Mouse (Mus musculus) cerebellum, adult 2 months (tissue): ENCODE measurements around the gene Afap1l2. TPM values are rescaled to one million over a fixed set of nuclear protein-coding genes. Genes with fewer than 3 reads are reported as not detected.

Experiments used
- DNase-seq, 2 experiments: peaks; one replicate each; pipeline ENCODE4 v3.0.0; 2021
- H3K27ac ChIP-seq: fragments of 200-500 bp; 2 replicates; pipeline ENCODE4 v1.5.1; 2012; ENCODE audit warnings: low read length, control low read depth, inconsistent platforms; ENCODE audit not compliant: insufficient read depth
- H3K27me3 ChIP-seq: fragments of 200-500 bp; 2 replicates; pipeline ENCODE4 v1.6.1; 2012; ENCODE audit warnings: inconsistent platforms, mild to moderate bottlenecking, low read length, moderate library complexity; ENCODE audit not compliant: control insufficient read depth, insufficient read depth
- H3K4me1 ChIP-seq: fragments of 200-500 bp; 2 replicates; pipeline ENCODE4 v1.6.1; 2011; ENCODE audit warnings: low read length; ENCODE audit not compliant: control insufficient read depth, insufficient read depth
- H3K4me3 ChIP-seq: fragments of 200-500 bp; replicated peaks from 2 replicates; pipeline ENCODE3; 2011; ENCODE audit warnings: mild to moderate bottlenecking, low read depth, low read length, control low read depth; ENCODE audit not compliant: insufficient read depth
- CTCF ChIP-seq: fragments of 200-500 bp; IDR thresholded peaks from 2 replicates; pipeline ENCODE4 v1.5.1; 2011; ENCODE audit warnings: low read depth, mild to moderate bottlenecking, control low read depth, low read length, moderate library complexity, borderline replicate concordance; ENCODE audit not compliant: insufficient read depth
- POLR2A ChIP-seq: fragments of 200-500 bp; IDR thresholded peaks from 2 replicates; pipeline ENCODE4 v1.6.1; 2011; ENCODE audit warnings: low read length, control low read depth, borderline replicate concordance; ENCODE audit not compliant: insufficient read depth
- WGBS: fragments of 180-500 bp; shearing (Covaris S2); methylation state at CpG from one replicate; pipeline ENCODE4 v1.1.7; 2018; 5-methylcytosine and 5-hydroxymethylcytosine counted together
- polyA plus RNA-seq: library from polyadenylated mRNA; depleted of rRNA; stranded (reverse); fragments of >200 nt; gene quantifications from 2 replicates; pipeline ENCODE4 v1.2.3, GENCODE M21; 2012

The Afap1l2 gene
- polyA plus RNA-seq, 1 experiment, result 43.3 TPM

- no peak for TF ChIP-seq CTCF
- TF ChIP-seq POLR2A, result no peak
- H3K27ac ChIP-seq, result no peak overlapping the region
- no peak for DNase-seq
- H3K4me3 ChIP-seq, result no peak overlapping the region
- H3K27me3 ChIP-seq, result no peaks in the 10 kb centered on the region
- WGBS, result 67% methylated on average over 5 of the region's 5 CpGs
- H3K4me1 ChIP-seq, result peaks cover 3% of the 10 kb centered on the region; the same call in 1 of the 2 replicates
Measured at GRCm38 (mm10) chr19:56921744-56922143, 86.3 kb downstream of the Afap1l2 start.

DNA sequence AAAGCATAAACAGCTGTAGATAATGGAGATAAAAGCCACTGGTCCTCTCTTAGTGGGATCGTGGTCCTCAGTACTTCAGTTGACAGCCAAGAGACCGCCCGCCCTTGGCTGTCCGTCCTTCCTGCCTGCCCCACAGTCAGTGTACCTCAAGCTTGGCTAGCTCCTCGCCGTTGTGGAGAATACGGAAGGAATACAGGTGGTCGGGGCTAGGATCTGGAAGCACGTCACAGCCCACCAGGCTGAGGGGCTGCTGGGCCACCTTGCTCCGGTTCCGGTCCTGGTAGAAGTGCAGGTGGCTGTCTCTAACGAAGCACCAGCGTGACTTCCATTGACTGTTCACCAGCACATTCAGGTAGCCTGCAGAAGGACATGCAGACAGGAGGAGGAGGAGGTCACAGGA, 87.8 kb downstream of the Afap1l2 start:
- Histone ChIP-seq H3K27me3 (no peaks in the 10 kb centered on the region), H3K27ac (no peak overlapping the region), H3K4me3 (no peak overlapping the region), H3K4me1 (peaks cover under 1% of the 10 kb centered on the region; the same call in 1 of the 2 replicates)
- 88% methylated on average over 13 of the region's 13 CpGs for WGBS
- DNase-seq, result no peak
- no peak for TF ChIP-seq POLR2A
- no peak for TF ChIP-seq CTCF

DNA sequence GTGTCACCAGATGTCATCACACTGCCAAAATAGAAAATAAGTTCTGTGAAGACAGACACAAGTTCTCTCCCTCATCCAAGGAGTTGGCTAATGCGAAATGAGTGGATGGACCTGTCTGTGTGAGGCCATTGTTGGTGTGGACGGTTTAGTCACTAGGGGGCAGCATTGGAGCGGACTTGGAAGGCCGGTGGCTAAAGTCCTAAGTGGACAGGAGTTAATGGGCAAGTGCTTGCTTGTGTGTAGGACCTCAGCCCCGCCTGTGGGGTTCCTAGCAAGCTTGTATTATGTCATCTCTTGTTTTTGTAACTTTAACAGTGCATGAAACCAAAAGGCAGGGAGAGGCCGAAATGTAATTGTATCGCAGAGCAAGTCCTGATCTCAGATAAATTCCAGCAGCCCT, 88.4 kb downstream of the Afap1l2 start:
- Histone ChIP-seq H3K27ac (no peak overlapping the region), H3K4me1 (no peaks in the 10 kb centered on the region), H3K27me3 (no peaks in the 10 kb centered on the region), H3K4me3 (no peak overlapping the region)
- WGBS, result 8% methylated on average over 7 of the region's 7 CpGs
- peak; percentile 88 to 93 for DNase-seq
- TF ChIP-seq CTCF, result peak; percentile 98
- TF ChIP-seq POLR2A, result no peak

DNA sequence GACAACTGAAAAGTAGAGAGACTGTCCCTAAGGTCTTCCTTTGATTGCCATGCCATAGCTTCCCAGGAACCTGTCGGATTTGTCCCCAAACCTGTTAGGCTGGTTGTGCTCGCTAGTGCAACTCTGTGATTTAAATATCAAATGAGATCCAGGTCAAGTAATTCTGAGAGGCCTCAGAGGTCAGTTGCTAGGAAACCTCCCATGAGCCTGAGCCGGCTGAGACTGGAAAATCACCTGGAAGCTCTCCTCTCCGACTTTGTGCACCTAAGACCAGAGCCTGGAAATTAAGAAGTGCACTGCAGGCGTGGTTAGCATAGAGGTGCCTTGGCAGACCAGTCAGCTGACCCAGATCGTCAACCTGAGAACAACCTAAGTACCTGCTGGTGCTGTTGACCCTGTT, 92.9 kb downstream of the Afap1l2 start:
- DNase-seq, result no peak
- no peak overlapping the region for H3K27ac ChIP-seq
- no peaks in the 10 kb centered on the region for H3K4me1 ChIP-seq
- no peak overlapping the region for H3K4me3 ChIP-seq
- 57% methylated on average over 6 of the region's 6 CpGs for WGBS
- H3K27me3 ChIP-seq, result no peaks in the 10 kb centered on the region
- TF ChIP-seq CTCF (no peak), POLR2A (no peak)

GRCm38 (mm10) chr19:56914658-56915057, 93.4 kb downstream of the Afap1l2 start:
- WGBS, result 95% methylated on average over 3 of the region's 3 CpGs
- no peak for DNase-seq
- H3K4me1 ChIP-seq, result no peaks in the 10 kb centered on the region
- no peaks in the 10 kb centered on the region for H3K27me3 ChIP-seq
- no peak overlapping the region for H3K27ac ChIP-seq
- TF ChIP-seq POLR2A (no peak), CTCF (no peak)
- no peak overlapping the region for H3K4me3 ChIP-seq

- no peak overlapping the region for H3K4me3 ChIP-seq
- no peaks in the 10 kb centered on the region for H3K27me3 ChIP-seq
- no peak for DNase-seq
- H3K27ac ChIP-seq, result no peak overlapping the region
- 93% methylated on average over 4 of the region's 4 CpGs for WGBS
- TF ChIP-seq POLR2A (no peak), CTCF (no peak)
- peaks cover 5% of the 10 kb centered on the region for H3K4me1 ChIP-seq
Measured at GRCm38 (mm10) chr19:56913761-56914160, 94.3 kb downstream of the Afap1l2 start.

- no peak overlapping the region for H3K4me3 ChIP-seq
- H3K4me1 ChIP-seq, result peaks cover 12% of the 10 kb centered on the region
- H3K27ac ChIP-seq, result no peak overlapping the region
- TF ChIP-seq POLR2A (no peak), CTCF (no peak)
- WGBS, result 49% methylated on average over 11 of the region's 11 CpGs
- DNase-seq, result no peak
- no peaks in the 10 kb centered on the region for H3K27me3 ChIP-seq
Measured at GRCm38 (mm10) chr19:56910561-56910960, 97.5 kb downstream of the Afap1l2 start.

GRCm38 (mm10) chr19:56908472-56909270, 99.4 kb downstream of the Afap1l2 start:
- H3K4me1 ChIP-seq, result peaks cover 12% of the 10 kb centered on the region
- TF ChIP-seq POLR2A (no peak), CTCF (peak; percentile 68)

GRCm38 (mm10) chr19:56907850-56908249, 100.2 kb downstream of the Afap1l2 start:
- no peak for DNase-seq
- WGBS, result 53% methylated on average over 3 of the region's 3 CpGs
- TF ChIP-seq CTCF (no peak), POLR2A (no peak)
- peaks cover 12% of the 10 kb centered on the region for H3K4me1 ChIP-seq
- no peak overlapping the region for H3K4me3 ChIP-seq
- no peaks in the 10 kb centered on the region for H3K27me3 ChIP-seq
- H3K27ac ChIP-seq, result no peak overlapping the region

More at GRCm38 (mm10) chr19:56908472-56909270, 99.4 kb downstream of the Afap1l2 start:
- WGBS, result 57% methylated on average over 17 of the region's 17 CpGs
- DNase-seq, result peak in 1 of 2 experiments; percentile 28
- Histone ChIP-seq H3K4me3 (no peak overlapping the region), H3K27me3 (no peaks in the 10 kb centered on the region), H3K27ac (no peak overlapping the region)
